Mouse (Mus musculus) kidney, postnatal 36 days (tissue): ENCODE measurements around the gene Shc3.

Experiments
- DNase-seq, 2 experiments: peaks; one replicate each; pipeline ENCODE4 v3.0.0; 2021 to 2022; ENCODE audit warnings: mixed read lengths in 2 of 2

Gene Shc3

DNA sequence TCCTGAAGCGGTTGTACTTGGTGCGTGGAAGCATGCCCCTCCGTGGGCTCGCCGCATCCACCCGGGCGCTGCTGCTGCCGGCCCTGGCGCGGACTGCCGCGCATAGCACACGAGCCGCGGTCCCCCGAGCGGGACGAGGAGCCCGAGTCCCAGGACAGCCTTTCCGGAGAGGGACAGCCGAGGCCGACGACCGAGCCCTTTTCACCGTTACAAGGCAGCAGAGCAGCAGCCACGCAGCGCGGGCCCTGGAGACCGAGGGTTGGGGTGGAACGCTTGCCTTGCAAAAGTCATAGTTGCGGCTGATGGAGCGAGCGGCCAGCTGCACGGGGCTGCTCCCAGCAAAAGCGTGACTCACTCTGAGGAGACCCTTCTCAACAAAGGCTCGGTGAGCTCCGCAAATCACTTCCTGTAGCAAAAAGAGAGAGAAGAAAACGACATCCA, 1.8 kb downstream of the Shc3 start:
- peak in 1 of 2 experiments; percentile 28 for DNase-seq

DNA sequence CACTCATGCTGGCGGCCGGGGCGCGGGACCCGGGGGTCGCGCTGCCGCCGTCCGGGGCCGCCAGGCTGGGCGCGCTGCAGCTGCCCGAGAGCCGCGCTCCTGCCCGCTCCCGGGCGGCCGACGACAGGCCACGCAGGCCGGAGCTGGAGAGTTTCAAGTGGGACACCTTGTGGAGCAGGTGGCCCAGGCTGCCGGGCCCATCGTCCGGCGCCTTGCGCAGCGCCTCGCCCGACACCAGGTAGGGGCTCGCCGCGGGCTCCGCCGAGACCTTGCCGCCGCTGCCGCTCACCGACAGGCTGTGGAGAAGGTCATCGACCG, 2.2 kb downstream of the Shc3 start:
- DNase-seq, result peak in 1 of 2 experiments; percentile 7

DNA sequence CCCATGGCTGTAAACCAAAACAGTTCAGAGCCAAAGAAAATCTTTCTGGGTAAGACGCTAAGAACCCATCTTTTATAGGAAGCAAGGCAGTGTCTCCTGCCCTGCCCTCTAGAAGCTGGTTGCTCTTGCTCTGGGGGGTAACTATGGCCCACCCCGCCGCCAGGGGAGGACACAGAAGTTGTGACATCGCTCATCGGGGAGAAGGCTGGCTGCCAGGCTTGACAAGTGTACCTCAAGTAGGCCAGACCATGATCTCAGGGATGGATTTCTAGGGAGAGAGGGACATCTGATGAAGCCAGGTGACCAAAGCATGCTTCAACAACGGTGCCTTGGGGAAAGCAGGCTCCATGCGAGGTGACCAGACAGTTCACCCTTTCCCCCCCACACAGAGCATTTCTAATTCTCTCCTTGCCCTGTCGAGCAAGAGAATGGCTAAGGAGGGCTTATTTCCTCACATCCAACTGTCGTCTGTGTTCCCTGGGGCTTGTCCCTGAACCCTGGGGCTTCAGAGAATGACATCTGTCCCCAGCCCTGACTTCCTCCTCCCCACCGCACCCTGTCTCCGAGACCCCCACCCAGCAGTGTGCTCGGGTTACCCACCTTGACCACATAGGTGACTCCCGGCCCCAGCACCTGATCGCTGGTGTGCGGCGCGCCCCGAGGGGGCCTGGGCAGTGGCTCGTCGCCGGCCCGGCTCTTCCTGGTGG, 2.7 kb downstream of the Shc3 start:
- DNase-seq, result no peak

DNA sequence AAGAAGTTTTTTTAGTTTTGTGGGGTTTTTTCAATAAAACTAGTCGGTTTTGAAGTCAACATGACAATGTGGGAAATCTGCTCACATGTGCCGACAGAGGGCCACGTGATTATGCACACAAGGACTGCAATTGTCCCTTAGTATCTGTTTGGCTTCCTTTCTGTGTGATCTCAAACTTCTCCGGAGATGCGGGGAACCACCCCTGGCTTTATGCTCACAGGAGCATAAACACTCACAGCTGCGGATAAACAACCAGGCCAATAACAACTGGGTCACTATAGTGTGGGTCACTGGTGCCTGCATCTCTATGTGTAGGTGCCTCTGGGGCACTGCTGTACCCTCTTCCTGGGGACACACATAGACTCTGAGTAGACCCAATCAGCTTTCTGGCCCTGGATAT, 4.5 kb downstream of the Shc3 start:
- no peak for DNase-seq

DNA sequence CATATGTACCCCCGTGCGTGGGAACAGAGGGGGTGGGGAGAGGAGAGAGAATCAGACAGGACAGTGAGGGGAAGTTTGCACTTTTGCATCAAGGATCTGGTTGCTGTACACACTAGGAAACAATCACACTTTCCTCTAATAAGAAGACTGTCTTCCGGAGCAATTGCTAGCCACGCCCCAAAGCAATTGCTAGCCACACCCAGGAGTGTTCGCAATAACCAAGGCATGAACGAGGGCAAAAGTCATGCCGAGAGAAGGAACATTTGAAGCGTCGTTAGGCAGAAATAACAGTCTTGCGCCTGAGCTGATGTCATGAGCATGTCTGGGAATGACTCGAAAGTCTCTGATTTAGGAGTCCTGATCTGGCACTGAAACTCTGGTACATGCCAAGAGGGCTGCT, 15.9 kb downstream of the Shc3 start:
- DNase-seq, result peak in 1 of 2 experiments; percentile 5

DNA sequence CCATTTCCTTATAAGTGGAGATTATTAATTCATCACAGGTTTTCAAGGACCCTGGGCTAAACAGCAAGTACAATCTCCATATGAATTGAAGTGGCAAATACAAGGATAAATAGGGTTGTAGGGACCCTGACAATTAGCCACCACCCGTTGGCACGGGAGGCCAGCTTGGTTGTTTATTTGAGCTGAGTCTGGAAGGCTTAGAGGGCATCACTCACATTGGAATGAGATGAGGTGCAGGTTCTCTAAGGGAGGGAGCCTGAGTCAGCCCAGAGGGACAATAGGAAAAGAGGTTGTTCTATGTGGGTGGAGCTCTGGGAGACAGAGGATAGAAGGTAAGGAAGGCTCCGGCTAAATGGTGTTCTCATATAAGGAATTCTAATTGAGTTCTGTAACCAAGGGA, 17.0 kb downstream of the Shc3 start:
- no peak for DNase-seq

DNA sequence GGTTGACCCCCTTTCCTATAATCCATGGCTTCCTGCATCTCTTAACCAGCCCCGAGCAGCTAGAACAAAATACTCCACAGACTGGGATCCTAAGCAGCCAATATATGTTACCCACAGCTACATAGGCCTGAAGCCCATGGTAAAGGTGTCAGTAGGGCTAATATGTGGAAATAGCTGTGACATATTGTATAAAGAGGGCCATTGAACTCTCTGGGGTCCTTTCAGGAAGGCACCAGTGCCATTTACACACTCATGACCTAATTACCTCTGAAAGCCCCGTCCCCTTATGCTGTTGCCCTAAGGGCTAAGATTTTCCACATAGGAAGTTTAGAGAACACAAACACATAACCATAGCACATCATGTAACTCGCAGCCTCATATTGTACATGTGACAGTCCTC, 17.4 kb downstream of the Shc3 start:
- DNase-seq, result no peak

DNA sequence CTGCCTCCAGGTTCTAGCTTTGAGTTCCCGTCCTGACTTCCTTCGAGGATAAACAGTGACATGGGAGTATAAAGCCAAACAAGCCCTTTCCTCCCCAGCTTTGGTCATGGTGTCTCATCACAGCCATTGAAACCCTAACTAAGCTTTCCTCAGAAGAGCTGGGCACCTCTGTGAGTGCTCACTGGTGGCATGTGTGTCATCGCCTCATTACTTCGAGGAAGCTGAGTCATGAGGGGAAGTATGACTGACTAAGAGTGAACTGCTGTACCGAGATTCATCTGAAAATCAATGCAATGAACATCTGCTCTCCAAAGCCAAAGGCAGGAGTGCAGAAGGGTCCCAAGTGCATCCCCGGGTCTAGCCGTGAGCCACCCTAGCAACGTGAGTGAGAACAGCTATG, 29.4 kb downstream of the Shc3 start:
- DNase-seq, result no peak

DNA sequence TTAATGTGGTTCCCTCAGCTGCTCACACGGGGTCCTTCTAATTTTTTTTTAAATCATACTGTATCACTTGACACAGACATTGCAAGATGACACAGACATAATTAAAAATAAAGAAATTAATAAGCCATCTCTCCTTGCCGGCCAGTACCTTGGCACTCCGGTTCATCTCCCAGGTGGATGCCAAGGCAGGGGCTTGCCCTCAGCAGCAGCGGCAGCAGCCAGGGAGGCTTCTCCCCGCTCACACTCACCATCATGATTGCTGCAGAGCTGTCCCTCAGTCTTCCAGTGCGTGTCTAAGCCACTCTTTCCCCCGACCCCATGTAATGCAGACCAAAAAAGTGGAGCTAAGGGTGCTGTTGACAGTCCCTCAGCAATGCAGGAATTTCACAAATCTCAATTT, 33.9 kb downstream of the Shc3 start:
- DNase-seq, result no peak

DNA sequence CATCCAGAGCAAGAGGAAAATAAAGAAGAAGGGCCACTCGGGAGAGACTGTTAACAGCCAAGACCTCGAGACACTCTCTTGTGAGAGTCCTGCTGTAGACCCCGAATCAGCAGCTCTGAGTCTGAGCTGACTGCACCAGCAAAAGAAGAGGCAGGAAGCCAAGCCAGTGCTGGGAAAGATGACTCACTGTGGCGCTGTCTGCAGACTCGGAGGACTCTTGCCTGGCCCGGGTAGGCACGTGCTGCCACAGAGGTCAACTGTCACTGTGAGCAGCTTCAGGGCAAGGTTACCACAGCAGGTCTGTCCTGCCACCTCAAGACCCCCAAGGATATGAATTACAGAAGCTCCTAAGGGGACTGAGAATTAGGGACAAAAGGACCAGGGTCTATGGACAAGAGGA, 42.7 kb downstream of the Shc3 start:
- DNase-seq, result no peak

DNA sequence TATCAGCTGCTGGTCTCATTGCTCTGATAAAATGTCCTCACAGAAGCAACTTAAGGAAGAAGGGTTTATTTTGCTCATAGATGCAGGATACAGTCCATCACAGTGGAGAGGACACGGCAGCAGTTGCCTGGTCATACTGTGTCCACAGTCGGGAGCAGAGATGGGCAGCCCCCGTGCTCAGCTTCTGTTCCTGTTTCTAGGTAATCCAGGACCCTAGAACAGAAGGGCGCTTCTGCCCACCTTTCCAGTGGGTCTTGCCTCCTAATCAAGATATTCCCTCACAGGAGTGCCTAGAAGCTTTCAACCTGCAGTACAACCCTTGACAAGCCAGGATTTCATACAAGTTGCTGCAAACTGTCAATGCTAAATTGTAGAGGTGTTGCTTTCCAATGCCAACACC, 44.9 kb downstream of the Shc3 start:
- no peak for DNase-seq

DNA sequence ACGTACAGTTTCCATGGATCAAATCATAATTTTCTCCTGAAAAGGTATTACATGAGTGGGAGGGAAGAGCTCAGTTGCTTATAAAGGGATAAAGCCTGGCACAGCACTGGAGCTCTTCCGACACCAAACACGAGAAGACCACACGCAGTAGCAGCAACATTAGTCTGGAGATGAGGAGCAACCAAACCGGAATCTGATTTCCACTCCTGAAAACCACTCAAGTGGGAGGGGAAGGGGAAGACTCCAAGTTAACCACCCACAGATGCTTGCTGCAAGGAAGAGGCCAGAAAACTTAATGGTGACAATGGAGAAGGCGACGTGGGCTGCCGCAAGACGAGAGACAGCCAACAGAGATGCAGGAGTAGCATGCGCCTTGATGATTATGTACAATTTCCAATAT, 45.9 kb downstream of the Shc3 start:
- no peak for DNase-seq

DNA sequence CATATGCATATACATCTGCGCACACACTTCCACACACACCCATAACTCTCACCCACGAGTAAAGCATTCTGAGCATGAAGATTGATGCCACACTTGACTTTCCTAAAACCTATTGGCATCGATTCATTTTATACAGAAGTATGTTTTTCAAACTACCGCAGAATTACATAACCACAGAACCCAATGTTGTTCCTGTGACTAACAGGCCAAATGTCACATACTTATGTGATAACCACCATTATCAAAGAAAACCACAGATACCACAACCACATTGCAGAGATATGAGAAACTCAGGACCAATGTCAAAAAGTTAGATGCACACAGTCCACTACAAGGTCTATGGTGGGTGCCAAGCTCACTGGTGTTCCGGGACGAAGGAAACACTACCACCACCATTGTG, 50.3 kb downstream of the Shc3 start:
- DNase-seq, result no peak

DNA sequence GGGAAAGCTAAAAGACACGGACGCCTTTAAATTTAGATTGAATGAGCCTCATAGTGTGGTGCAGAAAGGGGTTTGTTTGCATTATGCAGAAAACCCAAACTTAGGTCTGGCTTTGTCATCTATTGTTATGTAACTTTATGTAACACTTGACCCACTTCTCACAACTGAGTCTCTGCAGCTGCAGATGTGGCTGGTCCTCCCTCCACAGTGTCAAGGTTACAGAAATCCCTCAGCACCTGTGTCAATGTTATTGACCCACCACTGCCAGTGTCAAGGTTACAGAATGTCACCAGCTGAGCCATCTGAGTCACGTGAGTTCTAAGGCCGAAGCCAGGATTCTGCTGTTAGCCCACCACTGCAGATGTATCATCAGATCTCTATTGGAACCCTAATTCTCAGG, 51.3 kb downstream of the Shc3 start:
- DNase-seq, result no peak

DNA sequence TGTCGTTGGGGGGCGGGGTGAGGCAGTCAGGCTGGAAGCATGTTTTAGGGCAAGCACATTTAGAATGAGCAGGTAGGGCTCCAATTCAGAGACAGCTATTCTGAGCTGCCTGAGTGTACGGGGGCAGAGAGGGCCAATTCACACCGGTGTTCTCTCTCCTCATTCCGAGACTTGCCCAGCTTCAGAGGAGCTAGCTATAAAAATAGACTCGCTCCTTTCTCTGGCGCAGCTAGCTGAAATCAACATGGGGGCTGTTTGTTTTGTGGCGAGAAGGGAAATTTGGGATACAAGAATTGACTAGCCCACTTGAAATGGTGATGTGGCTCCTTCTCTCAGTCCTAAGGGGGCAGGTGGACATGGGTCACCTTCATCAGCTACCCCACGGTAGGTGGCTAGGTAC, 60.4 kb downstream of the Shc3 start:
- DNase-seq, result no peak

DNA sequence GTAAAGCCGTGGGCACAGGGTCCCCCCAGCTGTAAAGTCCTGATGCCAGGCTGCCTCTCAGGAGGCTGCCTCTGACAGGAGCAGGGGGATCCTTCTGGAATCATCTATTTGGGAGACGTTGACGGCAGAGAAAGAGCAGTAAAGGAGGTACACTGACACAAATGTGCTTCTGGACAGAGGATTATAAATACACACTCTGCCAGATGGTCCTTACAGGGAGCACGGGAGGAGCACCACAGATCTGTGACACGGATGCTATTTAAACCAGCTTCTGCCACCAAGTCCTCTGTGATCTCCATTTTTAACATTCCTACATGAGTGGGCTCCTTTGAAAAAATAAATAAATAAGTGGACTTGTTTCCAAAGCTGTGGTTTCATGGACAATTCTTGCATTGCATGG, 63.5 kb downstream of the Shc3 start:
- no peak for DNase-seq

DNA sequence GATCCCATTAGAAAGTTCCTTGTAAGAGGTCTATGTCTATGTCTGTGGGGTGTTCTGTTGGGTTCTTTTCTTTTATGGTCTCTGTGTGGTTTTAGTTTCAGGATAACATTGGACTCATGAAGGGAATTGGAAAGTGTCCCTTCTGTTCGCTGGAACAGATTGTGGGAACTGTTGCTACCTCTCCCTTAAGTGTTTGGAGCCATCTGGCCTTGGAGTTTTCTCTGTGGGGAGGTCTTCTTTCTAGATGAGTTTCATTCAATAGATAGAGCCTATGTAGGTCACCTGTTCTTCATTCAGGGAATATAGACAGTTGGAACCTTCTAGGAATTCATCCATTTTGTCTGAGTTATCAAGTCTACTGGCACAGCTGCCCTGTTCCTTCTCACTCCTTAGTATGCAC, 69.5 kb downstream of the Shc3 start:
- no peak for DNase-seq

DNA sequence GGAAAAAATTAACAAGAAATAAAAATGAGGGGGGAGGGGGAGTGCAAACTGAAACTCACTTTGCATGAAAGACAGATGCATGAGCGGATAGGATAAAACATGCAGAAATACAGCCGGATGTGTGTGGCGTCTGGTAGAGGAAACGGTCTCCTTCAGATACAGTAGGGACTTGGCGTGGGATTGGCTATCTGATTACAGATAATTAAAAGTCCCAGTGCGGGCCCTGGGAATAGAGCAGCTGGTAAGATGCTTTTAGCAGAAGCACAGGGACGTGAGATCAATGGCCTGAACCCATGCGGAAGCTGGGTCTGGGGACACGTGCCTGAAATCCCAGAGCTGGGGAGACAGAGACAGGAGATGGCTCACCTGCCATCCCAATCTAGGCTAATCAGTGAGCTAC, 75.5 kb downstream of the Shc3 start:
- DNase-seq, result no peak

DNA sequence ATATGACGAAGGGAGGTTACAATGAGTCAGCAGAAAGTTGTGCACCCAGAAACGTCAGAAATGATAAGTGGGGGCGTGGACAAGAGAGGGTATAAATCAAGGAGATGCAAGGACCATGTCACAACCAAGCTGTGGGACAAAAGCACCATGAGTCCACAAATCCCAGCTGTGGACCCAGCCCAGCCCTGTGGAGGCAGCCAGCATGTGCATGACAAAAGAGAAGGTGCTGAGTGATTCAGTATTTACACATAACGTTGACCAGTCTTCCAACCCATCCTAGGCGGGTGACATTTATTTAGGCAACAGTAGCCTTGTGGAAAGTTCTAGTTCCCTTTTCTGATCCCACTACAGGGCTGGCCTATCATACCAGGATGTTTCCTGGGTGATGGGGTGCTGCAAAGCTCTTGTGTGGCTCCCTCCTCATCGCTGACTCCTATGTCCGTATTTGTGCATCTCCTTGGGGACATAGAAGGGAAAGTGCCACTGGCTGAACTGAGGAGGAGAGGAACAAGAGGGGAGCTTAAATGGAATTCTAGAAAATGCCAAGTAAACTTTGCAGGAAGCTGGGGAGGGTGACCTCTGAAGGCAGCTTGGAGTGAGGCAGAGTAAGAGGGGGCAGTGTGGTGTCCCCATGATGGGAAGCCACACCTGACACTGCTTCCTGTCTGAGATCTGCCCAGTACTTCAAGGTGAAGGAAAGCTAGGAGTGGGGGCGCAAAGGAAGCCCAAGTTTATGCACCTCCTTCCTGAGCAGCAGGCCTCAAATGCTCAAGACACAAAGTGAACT, 77.4 kb downstream of the Shc3 start:
- peak in 1 of 2 experiments; percentile 9 for DNase-seq

DNA sequence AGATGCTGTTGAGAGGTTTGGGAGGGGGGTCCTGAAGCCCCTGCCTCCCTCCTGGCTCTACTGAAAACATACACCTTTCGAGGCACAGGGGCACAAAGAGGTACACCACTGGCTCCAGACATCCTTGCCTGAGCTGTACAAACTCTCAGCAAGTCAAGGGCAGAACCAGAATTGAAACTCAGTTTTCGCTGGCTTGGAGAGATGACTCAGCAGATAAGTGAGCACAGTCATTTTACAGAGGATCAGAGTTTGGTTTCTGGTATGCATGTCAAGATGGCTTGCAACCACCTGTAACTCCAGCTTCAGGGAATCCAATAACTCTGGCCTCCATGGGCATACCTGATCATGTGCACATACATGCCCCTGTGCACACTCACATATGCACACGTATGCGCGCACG, 79.0 kb downstream of the Shc3 start:
- DNase-seq, result no peak

DNA sequence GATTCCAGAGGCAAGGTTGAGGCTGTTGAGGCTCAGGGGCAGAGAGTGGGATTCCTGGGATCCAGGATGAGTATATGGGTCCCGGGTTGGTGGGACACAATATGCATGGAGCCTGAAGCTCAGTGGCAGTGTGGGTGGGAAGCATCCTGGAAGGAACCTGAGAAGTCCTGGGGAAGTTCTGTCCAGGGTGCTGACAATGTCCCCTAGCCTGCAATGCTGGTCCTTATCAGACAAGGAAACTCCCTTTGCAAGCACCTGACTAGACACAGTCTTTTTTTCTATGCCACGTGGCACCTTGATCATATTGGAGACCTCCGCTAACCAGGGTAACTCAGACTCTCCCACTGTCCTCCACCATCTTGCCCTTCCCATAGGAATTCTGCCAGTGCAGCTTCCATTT, 80.3 kb downstream of the Shc3 start:
- no peak for DNase-seq

DNA sequence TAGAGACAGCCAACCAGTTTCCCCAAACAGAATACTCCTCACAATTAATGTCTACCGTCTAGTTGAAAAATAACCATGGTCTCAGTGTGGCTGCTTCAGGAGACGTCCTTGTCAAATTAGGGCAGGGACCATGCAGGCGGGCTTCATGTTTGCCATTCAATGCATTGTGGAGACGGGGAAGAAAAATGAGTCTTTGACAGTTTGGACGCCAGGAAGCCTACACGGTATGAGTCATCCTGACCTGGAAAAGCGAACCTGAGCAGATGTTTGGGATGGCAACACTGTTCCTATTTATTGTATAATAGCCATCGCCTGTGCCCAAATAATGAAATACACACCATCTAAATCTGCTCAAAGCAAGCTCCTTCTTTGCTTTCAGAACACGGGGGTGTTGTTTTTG, 83.9 kb downstream of the Shc3 start:
- no peak for DNase-seq

DNA sequence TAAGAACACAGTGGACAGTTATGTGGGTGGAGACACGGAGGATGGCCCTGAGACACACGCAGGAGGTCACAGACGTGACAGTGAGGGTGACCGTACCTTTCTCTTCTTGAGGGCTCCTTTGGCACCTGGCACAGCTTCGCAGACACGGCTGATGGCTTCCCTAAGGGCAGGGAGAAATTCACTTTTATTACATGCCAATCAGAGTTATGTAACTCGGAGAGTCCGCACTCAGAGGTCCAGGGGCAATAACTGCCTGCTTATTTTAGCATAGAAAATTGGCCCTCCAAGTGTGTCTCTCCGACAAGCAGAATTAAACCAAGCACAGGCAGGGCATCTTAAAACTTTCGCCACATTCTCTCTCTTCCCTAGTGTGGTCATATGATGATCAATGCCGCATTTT, 86.4 kb downstream of the Shc3 start:
- peak; percentile 24 to 25 for DNase-seq

DNA sequence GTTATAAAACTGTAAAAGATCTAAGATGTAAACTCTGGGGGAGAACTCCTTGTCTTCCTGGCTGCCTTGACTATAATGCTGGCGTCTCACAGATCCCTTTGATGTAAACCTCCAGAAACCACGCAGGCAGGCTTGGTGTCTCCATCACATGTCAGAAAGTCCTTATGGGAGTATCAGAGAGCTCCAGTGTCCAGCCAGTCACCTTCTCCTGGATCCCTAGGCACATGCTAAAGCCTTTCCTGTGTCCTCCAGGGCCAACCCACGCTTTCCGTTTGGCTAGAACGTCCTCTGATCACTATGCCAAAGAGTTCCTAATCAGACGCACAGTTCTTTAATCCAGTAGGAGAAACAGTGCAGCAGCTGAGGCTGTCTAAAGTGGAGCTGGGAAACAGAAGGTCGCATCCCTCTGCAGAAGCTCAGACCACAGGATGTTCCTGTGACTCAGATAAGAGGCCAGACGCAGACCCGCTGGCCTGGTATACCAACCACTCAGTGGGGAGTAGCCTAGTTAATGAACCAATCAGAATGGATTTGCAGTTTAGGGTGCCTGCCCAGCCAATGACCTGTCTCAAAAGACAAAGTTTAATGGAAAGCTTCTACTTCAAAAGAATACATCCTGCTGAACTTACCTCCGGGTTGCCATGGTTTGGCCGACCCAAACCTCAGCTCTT, 88.7 kb downstream of the Shc3 start:
- no peak for DNase-seq
